Mouse (Mus musculus) cerebellum, adult 18-20 months (tissue): Measurements from ENCODE around the gene Azi2.
A peak's percentile ranks its signal among the peaks of the same experiment; 100 is the strongest.

Experiments
- DNase-seq, 2 experiments: peaks; one replicate each; pipeline ENCODE4 v3.0.0; 2021

The Azi2 gene

DNA sequence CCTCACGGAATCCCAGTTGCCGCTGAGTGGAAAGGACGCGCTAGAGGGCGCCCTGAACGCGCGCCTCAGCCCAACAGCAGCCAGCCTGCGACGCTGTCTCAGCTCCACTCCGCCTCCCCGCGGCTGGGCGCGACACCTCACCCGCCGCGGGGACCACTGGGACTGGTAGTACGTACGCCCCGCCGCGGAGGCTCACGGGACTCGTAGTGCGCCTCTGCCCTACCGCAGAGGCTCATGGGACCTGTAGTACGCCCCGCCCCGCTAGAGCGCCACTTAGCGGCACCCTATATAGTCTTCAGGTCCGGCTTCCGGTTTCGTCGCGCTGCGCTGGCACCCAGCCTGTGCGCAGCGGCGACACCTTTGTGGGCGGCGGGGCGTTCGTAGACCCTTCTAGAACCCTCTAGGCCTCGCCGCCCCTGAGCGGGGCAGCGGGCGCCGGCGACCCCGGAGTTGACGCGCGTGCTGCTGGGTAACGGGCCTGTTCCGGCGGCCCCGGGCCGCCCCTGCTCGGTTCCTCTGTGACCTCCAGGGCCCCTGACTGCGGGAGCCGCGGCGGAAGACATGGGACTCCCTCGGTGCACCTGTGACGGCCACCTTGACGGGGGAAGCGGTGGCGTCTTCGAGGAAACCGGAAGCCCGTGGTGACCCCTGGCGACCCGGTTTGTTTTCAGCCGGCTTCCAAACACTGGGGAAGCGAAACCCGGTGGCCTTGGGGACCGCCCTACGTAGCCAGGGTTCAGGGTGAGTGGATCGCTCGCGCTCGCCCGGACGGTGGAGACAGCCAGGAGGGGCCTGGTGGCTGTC lies at the start of gene Azi2:
TSS of gene Azi2 (plus strand) at position 282 of the 804 bp plus-strand sequence.
- peak; percentile 98 to 100 for DNase-seq

DNA sequence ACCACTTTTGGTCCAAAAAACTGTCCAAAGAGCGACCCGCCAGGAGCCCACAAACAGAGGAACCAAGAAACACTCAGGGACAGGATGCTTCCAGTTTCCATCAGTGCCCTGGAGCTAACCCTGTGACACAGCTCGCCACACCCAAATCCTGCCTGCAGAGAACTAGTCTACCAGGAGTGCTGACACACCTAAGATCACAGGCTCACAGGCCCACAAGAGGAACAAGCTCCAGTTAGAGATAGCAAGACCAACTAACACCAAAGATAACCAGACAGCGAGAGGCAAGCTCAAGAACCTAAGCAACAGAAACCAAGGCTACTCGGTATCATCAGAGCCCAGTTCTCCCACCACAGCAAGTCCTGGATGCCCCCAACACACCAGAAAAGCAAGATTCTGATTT lies 43.7 kb upstream of the Azi2 start:
- no peak for DNase-seq

DNA sequence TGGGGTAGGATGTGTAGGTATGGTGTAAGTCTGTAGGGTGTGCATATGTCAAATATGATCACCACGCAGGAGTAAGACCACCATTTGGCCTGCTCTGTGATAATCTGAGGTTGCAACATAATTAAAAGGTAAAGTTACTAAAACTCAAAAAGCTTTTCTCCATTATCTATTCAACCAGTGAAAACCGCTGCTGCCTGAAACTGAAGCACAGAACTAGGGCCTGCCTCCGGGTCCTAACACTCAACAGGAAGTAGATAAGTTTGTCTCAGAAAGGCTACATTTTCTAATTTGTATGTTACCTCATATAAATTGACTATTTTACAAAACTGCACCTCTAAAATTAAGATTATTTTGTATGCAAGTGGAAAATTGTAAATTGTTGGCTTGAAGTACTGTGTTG lies 38.8 kb upstream of the Azi2 start:
- no peak for DNase-seq

DNA sequence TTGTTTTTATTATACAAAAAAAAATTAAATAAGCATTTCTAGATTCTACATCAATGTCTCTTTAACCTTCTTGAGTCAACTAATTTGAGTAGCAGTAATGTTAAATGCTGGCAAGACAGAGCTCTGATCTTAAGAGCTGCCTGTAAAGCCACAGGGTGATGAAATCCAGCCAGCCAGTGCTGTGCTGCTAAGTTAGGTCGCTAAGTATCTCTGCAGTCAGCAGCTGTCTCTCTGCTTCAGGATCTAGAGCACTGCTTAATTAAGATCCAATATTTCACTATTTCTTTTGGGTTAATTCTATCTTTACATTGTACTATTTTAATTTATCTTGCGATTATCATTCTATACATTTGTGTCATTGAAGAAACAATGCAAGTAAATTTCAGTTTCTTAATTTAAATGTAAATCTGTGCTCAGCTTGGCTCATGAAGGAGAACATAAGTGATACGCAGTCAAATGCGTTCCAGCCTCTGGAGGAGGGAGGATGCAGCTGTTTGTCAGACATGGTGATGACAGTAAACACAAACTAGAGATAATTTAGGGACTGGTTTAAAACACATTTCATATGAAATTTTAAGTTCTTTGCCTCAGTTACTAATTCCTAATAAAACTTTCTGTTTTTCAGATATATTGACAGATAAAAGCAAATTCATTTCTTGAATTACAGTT lies 36.9 kb upstream of the Azi2 start:
- DNase-seq = no peak

DNA sequence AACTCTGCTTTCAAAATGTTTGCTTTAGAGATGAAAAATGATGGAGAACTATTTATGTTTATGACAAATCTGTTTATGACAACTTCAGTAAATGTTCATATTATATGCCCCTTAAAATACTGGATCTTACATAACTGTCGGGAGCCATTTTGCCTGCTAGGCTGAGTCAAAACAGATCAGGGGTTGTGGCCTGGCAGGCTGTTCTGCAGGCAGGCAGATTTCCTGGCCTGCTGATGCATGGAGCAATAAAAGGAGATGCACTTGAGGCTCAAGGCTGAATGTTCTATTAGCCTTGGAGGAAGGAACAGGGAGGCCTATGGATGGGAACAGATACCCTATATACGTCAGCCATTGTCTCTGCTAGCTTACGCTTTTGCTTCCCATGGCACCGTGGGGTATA lies 36.4 kb upstream of the Azi2 start:
- no peak for DNase-seq

DNA sequence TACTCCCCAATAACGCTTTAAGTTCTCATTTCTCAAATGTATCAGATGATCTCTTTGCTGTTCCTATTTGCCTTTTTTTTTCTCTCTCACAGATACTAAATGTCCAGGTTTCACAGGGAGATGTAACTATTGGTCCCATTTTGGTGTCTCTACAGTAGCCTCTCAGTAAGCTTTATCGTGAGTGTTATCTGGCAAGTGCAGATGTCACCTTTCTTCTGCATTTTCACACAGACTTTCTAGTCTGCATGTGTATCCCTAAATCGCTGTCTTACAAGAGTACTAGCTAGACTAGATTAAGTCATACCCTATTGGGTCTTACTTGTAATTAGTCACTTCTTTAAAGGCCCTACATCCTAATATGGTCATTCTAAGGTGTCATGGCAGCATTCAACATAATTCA lies 27.4 kb upstream of the Azi2 start:
- no peak for DNase-seq

DNA sequence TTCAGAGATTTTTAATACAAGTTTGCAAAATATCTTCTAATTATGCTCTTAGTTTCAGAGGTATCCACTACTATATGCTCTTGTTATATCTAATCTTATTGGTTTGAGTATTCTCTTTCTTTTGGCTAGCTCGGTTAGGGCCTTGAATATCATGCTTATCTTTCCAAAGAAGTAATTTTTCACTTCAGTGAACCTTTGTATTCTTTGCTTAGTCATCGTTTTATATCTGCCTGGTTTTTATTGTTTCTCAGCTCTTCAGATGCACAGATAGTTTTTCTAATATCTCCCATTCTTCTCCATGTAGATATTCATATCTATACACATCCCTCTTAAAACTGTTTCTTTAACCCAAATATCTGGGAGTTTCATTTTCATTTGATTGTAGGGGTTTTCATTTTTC lies 15.3 kb upstream of the Azi2 start:
- no peak for DNase-seq

DNA sequence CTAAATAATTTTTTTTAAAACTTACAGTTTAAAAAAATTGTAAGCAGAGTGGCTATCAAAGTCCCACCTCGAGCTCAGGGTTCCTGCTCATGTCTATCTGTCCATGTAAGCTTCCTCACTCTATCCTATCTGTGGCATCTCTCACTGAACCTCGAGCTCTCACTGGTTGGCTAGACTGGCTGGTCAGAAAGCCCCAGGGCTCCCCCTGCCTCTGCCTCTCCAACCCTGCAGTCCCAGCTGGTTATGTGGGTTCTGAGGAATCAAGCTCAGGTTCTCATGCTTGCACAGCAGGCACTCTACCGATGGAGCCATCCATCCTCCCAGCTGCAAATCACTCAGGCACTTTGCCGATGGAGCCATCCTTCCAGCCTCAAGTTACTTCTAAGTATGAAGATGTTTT lies 10.8 kb upstream of the Azi2 start:
- DNase-seq = no peak

DNA sequence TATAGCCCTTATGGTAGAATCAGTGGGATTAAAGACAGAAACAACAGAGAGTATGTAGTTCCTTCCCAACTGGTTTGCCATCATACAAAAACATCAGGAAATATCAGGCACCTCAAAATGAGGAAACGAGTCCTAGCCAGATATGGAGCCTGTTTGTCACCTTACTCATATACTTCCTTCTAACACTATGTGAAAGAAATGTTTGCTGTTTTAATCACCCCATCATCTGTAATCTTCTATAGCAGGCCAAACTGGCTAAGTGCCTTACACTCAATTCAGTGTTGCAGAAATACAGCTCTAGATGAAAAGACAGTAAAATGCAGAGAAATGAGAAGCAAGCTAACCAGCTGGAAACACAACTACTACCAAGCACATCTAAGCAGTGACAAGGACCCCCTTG lies 10.0 kb upstream of the Azi2 start:
- no peak for DNase-seq

DNA sequence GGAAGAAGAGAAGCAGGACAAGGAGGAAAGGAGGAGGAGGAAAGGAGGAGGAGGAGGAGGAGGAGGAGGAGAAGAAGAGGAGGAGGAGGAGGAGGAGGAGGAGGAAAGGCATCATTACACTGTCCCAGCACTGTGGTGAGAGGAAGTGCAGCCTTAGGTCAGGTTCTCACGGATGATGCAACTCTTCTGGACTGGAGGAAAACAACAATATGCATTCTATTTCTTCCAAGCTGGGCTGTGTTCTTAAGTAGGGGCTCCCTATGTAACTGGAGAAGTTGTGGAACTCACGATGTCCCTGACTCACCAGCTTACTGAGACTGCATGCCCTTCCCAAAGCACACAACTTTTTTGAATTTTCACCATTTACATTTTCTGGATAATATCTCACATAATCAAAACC lies 8.6 kb upstream of the Azi2 start:
- DNase-seq = no peak

DNA sequence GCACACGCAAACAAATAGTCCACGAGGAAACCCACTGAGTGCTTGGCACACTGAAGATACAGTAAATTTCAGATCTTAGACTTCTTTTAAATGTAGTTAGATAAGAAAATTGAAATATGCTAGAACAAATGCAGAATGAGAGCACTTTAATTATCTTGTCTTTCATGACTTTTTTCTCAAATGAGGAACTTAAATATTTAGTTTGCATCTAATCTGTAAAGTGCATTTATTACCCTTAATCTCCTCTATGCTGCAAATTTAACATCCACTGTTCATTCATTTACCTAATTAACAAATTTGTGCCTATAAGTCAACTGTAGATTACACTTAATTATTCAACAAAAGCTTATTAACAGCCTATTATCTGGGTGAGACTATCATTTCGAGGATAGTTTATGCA lies 5.3 kb upstream of the Azi2 start:
- DNase-seq = no peak

DNA sequence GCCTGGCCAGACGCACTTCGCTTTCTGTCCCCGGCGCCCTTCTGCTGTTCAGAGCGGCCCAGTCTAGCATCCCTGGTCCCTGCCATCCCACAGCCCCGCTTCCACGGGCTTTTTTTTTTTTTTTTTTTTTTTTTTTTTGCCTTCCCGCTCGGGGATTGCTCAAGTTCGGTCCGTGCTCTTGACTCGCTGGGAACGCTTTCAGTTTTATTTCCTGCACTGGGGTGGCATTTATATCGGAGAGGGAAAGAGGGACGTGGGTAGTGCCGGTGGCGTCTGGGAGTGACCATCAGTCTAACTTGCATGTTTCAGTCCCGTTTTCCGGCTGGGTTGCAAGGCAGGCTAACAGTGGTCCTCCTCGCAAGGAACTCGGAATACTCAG lies 712 bp downstream of the Azi2 start:
- no peak for DNase-seq

DNA sequence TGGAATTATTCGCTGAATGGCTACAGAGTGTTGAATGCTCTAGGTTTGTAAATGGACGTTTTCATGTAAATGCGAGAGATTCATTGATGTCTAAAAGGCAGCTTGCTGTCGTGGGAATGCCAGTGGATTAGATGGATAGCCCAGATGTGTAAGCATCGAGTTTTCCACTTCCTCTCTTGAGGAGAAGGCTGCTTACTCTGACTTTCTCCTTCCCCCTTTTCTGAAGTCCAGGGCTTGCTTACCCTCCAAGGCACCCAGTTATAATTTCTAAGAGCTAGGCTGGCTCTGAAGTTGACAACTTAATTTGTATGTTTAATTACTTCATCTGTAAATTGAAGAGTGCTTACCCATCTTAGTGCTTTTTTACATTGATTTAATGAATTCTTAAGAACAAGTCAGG lies 1.3 kb downstream of the Azi2 start:
- DNase-seq = no peak

DNA sequence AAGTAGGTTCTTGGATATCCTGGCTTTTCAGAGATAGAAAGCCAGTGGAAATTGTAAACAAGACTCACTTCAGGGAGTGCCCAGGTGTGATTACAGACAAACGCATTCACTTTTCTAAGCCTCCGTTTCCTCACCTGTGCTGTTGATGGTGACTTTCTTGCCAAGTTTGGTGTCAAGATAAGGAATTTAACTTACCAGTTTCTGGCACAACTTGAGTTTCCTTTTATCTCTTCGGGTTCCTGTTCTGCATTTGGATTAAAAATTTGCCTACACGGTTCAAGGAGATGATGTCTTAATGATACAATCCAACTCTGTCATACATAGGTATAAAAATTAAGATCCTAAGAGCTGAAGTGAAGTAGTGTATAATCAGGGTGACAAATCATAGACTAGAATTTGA lies 2.4 kb downstream of the Azi2 start:
- DNase-seq = no peak

DNA sequence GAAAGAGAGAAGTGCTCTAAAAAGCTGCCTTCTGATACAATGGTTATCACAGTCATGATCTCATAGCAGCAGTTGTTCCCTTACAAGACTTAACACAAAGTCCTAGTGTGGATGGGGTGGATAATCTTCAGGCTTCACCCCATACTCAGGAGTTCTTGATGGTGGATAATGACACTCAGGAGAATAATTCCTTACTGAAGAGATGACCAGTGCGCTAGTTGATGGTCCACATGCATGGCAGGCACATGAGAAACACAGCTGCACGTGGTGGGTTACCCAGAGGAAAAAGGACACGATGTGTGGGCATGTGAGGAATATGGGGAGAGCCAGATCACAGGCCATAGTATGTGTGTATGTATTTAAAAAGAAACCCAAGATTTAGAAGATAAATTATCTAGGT lies 3.3 kb downstream of the Azi2 start:
- no peak for DNase-seq

DNA sequence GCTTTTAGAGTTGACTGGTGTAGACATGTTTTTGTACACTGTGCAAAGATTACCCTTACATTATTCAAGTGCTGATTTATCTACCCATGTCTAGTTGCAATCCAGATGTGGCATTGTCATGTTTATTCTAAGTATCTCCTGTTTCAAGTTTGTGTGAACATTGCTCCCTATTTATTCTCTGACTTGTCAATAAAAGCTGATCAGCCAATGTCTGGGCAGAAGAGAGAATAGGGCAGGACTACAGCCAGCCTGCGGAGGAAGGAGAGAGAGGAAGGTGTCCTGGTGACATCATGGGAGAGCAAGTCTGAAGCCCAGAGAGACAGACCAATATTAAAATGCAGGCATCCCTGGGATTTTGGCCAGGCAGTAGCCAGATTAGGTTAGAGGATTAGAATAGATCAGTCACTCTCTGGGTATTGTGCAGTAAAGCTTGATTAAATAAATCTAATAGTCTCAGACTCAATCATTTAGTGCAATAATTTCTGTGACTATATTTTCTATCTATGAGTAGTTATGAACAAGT lies 4.8 kb downstream of the Azi2 start:
- no peak for DNase-seq

DNA sequence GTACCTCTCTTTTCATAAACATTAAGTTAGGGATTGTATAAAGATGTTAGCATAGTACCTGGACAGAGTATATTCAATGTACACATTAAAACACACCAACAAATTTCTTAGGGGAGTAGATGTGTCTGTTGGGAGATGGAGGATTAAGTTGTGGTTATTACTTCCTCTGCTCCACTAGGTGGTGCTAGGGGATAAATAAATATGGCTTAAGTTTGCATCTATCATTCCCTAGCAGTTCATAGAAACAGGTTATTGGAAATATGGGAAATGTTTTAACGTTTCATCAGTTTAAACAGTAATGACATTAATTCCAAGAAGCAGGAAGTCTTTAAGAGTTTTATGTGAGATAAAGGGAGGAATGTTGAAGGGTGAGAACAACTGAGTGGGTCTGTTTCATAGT lies 13.0 kb downstream of the Azi2 start:
- DNase-seq = no peak

DNA sequence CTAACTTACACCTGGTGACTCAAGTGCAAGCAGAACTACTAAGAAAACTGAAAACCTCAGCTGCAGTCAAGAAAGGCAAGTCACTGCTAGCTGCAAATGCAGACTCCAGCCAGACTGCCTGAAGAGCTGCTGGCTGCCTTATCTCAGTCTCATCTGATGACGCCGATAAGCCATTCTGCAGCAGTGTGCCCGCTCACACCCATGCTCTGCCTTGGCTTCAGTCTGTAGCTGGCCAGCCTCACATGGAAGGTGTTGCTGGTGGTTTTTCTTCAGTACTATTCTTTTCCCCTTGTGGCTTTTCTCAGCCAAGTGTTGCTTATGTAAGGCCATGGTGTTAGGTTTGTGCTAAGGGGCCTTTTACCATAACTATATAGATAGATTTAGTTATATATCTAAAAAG lies 18.8 kb downstream of the Azi2 start:
- DNase-seq = no peak

DNA sequence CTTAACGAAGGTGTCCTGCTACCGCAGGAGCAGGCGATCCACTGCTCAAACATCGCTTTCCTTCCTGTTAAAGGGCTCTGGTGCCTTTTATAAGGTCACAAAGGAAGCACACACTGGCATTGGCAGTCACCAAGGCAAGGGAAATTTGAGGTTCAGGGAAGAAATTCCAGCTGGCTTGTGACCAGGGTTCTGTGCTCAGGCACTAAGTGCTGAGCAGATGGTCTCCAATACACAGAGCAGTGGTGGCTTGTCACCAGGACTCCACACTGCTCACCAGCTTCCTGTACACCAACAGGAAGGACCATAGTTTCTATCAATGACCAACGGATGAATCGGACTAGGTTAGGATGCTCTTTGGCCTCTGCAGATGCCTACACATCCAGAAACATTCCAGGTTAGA lies 30.1 kb downstream of the Azi2 start:
- peak; percentile 85 to 90 for DNase-seq

DNA sequence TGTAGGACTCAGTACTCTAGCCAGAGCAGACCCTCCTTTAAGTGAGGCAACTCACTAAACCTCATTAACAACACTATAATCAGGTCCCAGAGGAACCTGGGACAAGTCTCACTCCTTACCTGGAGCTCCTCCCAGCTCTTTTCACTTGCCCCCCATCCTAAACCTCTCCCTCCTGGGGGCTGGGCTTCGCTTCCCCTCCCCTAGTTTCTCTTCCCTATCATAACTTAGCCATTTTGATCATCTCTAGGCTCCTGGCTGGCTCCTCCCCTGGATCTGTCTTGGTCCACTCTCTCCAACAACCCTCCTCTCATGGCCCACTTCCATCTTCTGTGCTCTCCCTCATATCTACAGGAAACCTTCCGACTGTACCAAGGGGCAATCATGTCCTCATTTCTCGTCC lies 31.0 kb downstream of the Azi2 start:
- no peak for DNase-seq

DNA sequence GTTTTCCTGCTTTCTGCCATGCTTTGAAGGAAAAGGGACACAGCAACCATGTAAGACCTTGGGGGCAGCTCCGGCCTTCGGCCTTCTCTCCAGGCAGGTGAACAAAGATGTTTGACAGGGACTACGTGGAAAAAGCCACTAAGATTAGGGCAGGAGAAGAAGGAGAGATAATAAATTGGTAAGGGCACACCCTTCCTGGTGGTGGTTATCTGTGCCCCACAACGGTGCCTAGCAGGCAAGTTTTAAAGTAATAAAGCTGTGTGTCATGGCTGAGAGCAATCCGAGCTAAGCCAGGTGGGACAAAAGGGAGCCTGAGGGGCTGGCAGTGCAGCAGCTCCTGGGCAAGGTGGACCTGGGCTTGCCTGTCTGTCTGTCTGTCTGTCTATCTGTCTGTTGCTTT lies 31.8 kb downstream of the Azi2 start:
- DNase-seq = no peak

DNA sequence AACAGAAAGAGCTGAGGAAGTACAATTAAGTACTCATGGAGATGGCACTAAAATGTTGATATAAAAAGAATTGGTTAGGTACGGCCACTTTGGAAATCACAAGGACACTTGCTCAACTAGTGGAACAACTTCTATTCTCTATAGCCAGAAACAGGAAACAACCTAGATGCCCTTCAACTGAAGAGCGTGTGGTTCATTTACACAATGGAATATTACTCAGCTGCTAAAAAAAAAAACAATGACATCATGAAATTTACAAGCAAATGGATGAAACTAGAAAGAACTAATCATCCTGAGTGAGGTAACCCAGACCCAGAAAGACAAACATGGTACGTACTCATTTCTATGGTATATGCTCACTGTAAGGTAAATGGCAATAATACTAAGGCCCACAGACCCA lies 33.1 kb downstream of the Azi2 start:
- DNase-seq = no peak

DNA sequence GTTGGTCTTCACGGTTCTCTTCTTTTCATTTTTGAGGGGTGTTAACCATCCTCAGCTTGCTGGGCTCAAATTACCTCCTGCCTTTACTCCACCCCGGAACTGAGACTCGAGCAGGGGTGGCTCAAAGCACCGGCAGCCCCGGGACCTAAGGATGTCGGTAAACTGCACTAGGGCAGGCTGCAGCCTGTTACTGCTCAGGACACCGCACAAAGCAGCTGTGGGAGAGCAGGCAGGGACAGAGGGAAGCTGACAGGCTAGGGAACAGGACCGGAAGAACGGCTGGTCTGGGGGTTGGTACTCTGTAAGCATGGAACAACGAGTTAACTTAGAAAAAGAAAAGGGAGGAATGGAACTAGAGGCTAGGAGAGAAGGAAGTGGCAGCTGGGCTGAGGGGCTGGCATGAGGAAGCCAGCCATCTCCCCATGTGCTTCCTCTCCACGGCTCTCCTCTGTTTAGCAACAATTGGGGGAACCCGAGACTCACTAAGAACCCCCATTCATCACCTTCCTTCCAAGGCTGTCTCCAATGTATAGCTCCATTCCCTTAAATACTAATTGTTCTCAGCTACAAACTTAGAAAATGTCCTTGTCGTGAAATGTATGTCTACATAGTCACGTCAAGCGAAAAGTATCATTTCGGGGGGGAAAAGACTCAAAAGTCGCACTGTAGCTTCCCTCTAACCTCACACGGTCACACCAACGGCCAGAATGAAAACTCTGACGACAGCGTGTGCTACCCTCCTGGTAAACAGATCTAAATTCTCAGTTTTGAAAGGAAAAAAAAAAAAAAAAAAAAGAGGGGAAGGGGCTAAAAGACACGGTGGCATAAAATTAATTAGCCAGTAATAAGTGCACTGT lies 42.5 kb downstream of the Azi2 start:
- DNase-seq = no peak

DNA sequence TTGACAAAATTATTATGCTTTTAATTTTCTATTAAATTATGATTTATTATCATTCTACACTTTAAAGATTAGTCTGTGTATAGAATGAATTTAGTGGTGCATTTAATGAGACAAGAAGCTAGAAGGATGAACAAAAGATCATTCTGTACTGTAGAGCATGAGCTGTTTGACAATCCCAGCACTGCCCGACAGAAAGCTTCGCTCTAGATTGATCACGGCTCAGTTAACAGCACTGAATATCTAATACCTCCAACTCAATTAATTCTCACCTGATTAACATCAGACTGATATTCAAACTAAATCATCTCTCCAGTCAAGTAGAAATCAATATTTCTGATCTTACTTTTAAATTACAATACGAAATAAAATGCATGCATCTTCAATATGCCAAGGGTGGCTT lies 43.5 kb downstream of the Azi2 start:
- no peak for DNase-seq
